17 mouse cellular contexts compared by ENCODE assay signal in the genomic region with DNA sequence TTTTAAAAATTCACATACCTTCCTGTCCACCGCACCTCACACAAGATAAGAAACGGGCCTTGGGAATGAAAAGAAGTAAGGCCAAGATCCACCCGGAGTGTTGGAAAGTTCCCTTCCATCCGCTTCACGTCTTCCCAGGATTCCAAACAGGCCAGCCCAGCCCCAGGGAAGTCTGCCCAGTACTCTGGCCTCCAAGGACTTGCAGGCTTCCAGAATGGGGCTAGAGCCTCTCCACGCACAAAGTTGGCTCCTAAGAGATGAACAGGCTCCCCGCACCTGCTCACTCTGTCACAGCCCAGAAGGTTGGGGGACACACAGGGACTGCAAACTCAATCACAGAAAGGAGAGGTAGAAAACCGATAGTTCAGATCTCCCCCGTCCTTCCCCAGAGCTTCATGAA.
DNase-seq lines count a peak whose midpoint lies in the region; ATAC-seq lines count a peak whose summit lies in the region.
"Had no signal": no experiment of that assay in that cellular context is flagged by ENCODE, and none has a peak within 500 bp of the region (broad histone marks: within the 10 kb centered on the region; RNA-seq: fewer than 3 reads in every experiment).

No protein-coding gene starts in this region.

- no peak overlapping the region for H3K27ac ChIP-seq in heart, embryonic 12.5 days (ENCODE audit: poor library complexity, severe bottlenecking)
- H3K27ac ChIP-seq in limb, embryonic 10.5 days, result peak overlapping the region; percentile 80; the same call in 1 of the 2 replicates
- H3K27ac ChIP-seq: embryonic facial prominence, embryonic 15.5 days; forebrain, embryonic 12.5 days; hindbrain, embryonic 12.5 days had no signal

- no peak overlapping the region for H3K9ac ChIP-seq in heart, embryonic 12.5 days
- H3K9ac ChIP-seq: embryonic facial prominence, embryonic 15.5 days; forebrain, embryonic 12.5 days; hindbrain, embryonic 12.5 days had no signal

- intact Hi-C loops in heart, postnatal 10 days (cut with DNase I), result no loop called here

- no peak overlapping the region for H3K4me2 ChIP-seq in heart, embryonic 12.5 days
- H3K4me2 ChIP-seq: embryonic facial prominence, embryonic 15.5 days; forebrain, embryonic 12.5 days; hindbrain, embryonic 12.5 days had no signal

- no peak for ATAC-seq in heart, embryonic 12.5 days (ENCODE audit: insufficient number of reproducible peaks, low FRiP score)
- ATAC-seq: forebrain, embryonic 16.5 days; hindbrain, embryonic 16.5 days; inflammation-experienced regulatory T-cells, adult 6 months had no signal

- 79% methylated on average over 9 of the region's 9 CpGs for WGBS in heart, embryonic 12.5 days
- 91% methylated on average over 9 of the region's 9 CpGs for WGBS in limb, embryonic 10.5 days

- H3K27me3 ChIP-seq in heart, embryonic 12.5 days (replicated peaks), result no peaks in the 10 kb centered on the region
- no peaks in the 10 kb centered on the region for H3K27me3 ChIP-seq in limb, embryonic 10.5 days (ENCODE audit: low read depth, poor library complexity, severe bottlenecking)
- H3K27me3 ChIP-seq: embryonic facial prominence, embryonic 15.5 days; hindbrain, embryonic 12.5 days had no signal

- peaks cover 6% of the 10 kb centered on the region for H3K9me3 ChIP-seq in heart, embryonic 12.5 days (replicated peaks)
- no peaks in the 10 kb centered on the region for H3K9me3 ChIP-seq in limb, embryonic 10.5 days (replicated peaks)

- no peaks in the 10 kb centered on the region for H3K36me3 ChIP-seq in heart, embryonic 12.5 days
- H3K36me3 ChIP-seq in limb, embryonic 10.5 days, result no peaks in the 10 kb centered on the region
- H3K36me3 ChIP-seq: embryonic facial prominence, embryonic 15.5 days; forebrain, embryonic 12.5 days; hindbrain, embryonic 12.5 days had no signal

- no peak overlapping the region for H3K4me3 ChIP-seq in heart, embryonic 12.5 days
- H3K4me3 ChIP-seq in limb, embryonic 10.5 days, result no peak overlapping the region
- H3K4me3 ChIP-seq: embryonic facial prominence, embryonic 15.5 days; forebrain, embryonic 12.5 days; hindbrain, embryonic 12.5 days had no signal

- peaks cover 23% of the 10 kb centered on the region for H3K4me1 ChIP-seq in heart, embryonic 12.5 days (replicated peaks)
- peaks cover 31% of the 10 kb centered on the region for H3K4me1 ChIP-seq in limb, embryonic 10.5 days
- H3K4me1 ChIP-seq: embryonic facial prominence, embryonic 15.5 days had no signal

- DNase-seq in heart, postnatal 10 days, result peak; percentile 44 to 55
- DNase-seq in gastrocnemius, adult 18-20 months (ENCODE audit: low spot score), result peak; percentile 42
- peak; percentile 48 for DNase-seq in gastrocnemius, postnatal 10 days
- DNase-seq in limb, embryonic 10.5 days (ENCODE audit: low spot score), result no peak
- no peak for DNase-seq in cerebellum, postnatal 25 days
- DNase-seq in right cerebral cortex, postnatal 36 days (ENCODE audit: low spot score in 2 of 2), result no peak
- DNase-seq: adrenal gland, postnatal 25 days; cerebellum, adult 18-20 months; cerebellum, adult 9-11 months; kidney, adult 8-10 months had no signal

Comparison
In these comparisons a context has a peak if more than half of its experiments do, and no peak if none do; other contexts are left out.
1. DNase-seq: peak in heart, postnatal 10 days (2 of 2), gastrocnemius, adult 18-20 months (single experiment) and gastrocnemius, postnatal 10 days (single experiment); none in limb, embryonic 10.5 days (single experiment), cerebellum, postnatal 25 days (0 of 2) and right cerebral cortex, postnatal 36 days (0 of 2).